Mouse (Mus musculus): ENCODE measurements around the gene Gsg1l. TPM values are rescaled to one million over a fixed set of nuclear protein-coding genes. Genes with fewer than 3 reads are reported as not detected.

Gsg1l gene
- total RNA-seq (2021): 10 to 100 TPM; 14.0 to 16.0 TPM
- long read RNA-seq, experiment 1, transcript Gsg1l-201 (7 exons, 3,923 nt): major isoform, 6 of 10 reads
- long read RNA-seq, experiment 1, partial matches to known transcripts: 0 of 10 reads
- long read RNA-seq, experiment 1, other reads (novel, unspliced or antisense): 4 of 10 reads
- long read RNA-seq, experiment 2, transcript Gsg1l-201 (7 exons, 3,923 nt): major isoform, 9 of 11 reads
- long read RNA-seq, experiment 2, partial matches to known transcripts: 0 of 11 reads
- long read RNA-seq, experiment 2, other reads (novel, unspliced or antisense): 2 of 11 reads

DNA sequence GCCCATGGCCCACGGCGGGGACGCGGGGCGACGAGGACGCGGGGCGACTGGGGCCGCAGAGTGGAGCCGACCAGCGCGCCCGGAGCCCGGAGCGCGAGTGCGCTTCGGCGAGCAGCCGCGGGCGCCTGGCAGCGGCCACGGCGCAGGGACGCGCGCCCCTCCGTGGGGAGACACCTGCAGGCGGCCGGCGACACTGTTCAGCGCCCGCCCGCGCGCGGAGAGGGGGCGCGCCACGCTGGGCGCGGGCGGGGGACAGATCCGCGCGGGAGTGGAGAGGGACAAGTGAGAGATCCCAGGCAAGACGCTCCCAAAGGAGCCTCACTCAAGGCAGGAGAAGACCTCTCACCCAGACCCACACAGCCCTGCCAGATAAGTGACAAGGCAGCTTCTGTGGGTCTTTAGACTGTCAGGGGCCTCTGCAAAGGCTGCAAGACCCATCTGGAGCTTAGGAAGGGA lies at the start of gene Gsg1l:
Gene Gsg1l (minus strand): TSS at position 126 of the 456 bp plus-strand sequence.
- DNase-seq (ENCODE audit: low spot score in 2 of 2): peak in 1 of 2 experiments; percentile 26
- peak within 1 kb of the TSS; percentile 86 for H3K27ac ChIP-seq
- H3K4me3 ChIP-seq: peak within 1 kb of the TSS; percentile 58
- TF ChIP-seq CTCF (conservative IDR thresholded peaks at IDR 0.05): peak; percentile 60

DNA sequence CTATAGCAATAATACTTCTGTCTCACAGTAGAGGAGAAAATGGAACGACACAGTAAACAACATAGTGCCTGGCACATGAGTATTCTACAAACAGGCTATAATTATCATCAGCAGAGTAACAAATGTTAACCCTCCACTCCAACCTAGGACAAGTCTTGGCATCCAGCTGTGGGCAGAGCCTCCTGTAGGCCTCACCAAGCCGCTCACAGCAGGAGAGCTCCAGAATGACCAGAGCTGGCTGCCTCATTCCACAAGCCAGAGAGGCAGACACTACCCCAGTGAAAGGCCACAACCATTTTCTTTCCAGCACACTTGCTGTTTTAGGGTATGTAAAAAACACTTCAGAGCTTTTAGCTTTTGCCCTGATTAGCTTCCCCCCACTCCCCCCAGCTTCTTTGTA lies 45.5 kb upstream of the Gsg1l start:
- no peak for TF ChIP-seq CTCF (conservative IDR thresholded peaks at IDR 0.05)
- DNase-seq (ENCODE audit: low spot score in 2 of 2): no peak
- Histone ChIP-seq H3K27ac (no peak overlapping the region), H3K4me3 (no peak overlapping the region)

DNA sequence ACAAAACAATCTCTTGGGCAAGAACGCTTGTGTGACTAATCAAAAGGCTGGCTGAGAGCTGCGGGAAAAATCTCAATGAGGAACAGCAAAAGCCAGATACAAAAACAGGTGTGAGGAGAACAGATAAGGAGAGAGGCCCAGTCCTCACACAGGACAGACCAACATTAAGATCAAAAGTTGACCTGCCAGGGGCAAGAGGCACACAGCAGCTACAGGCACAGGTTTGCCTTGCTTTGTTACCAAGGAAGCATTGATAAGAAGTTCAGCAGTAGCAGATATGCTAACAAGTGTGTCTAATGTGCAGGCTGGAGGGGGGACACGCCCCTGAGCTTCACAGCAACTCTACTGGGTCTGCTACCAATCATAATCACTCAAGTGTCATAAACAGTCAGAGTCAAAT lies 44.3 kb upstream of the Gsg1l start:
- DNase-seq (ENCODE audit: low spot score in 2 of 2): no peak
- no peak for TF ChIP-seq CTCF (conservative IDR thresholded peaks at IDR 0.05)
- H3K4me3 ChIP-seq: no peak overlapping the region
- H3K27ac ChIP-seq: no peak overlapping the region

DNA sequence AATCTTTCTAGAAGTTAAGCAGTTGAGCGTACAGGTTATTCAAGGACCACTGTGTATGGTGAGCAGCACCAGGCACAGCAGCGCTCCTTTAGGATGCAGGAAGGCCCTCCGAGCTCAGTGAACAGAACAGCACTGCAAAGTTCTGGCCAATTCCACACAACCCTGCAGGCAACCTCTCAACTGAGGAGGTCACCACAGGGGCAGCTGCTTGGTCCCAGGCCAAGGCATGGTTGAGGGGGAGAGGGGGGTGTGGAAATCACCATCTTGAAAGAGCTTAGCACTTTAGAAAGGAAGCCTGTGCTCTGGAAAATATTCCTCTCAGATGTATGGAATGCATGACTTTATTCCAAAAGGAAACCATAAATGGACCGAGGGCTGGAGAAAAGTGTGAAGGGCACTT lies 39.3 kb upstream of the Gsg1l start:
- H3K4me3 ChIP-seq: no peak overlapping the region
- no peak overlapping the region for H3K27ac ChIP-seq
- DNase-seq (ENCODE audit: low spot score in 2 of 2): no peak
- TF ChIP-seq CTCF (conservative IDR thresholded peaks at IDR 0.05): no peak

DNA sequence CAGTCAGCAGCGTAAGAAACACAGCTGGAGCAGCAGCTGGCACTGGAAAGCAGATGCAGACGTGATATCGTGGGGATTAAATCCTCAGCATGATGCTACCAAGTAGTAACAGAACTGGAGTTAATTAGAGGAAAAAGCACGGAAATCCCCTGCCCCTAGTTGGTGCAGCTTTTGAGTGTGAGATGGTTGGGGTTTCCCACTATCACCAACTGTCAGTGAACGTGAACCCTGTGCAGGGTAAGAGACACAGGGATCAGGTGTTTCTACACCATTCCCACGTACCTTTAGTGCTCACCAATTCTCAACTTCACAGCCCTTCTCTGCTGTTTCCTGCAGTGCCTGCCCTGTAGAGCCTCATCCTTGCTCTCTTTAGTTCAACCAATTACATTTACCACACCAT lies 37.6 kb upstream of the Gsg1l start:
- no peak for TF ChIP-seq CTCF (conservative IDR thresholded peaks at IDR 0.05)
- DNase-seq (ENCODE audit: low spot score in 2 of 2): no peak
- H3K4me3 ChIP-seq: no peak overlapping the region
- H3K27ac ChIP-seq: no peak overlapping the region

DNA sequence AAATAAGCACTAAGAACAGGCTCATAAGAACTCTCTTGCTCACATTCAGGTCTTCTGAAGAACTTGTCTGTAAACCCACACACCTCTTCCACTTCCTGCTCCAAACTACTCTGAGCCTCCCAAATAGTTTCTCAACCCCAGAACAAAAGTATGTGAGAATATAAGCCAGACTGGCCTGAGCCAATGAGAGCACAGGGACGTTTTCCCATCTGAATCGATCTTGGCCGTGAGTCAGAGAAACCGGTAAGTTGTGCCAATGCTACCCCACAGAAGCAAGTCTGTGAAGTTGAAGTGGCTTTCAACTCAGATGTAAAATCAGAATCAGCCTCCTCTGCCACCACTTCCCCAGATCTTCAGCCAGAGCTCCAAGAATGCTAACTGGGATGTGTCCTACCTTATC lies 31.1 kb upstream of the Gsg1l start:
- DNase-seq (ENCODE audit: low spot score in 2 of 2): peak in 1 of 2 experiments; percentile 26
- Histone ChIP-seq H3K27ac (peak overlapping the region; percentile 1; the same call in 1 of the 2 replicates), H3K4me3 (no peak overlapping the region)
- no peak for TF ChIP-seq CTCF (conservative IDR thresholded peaks at IDR 0.05)

DNA sequence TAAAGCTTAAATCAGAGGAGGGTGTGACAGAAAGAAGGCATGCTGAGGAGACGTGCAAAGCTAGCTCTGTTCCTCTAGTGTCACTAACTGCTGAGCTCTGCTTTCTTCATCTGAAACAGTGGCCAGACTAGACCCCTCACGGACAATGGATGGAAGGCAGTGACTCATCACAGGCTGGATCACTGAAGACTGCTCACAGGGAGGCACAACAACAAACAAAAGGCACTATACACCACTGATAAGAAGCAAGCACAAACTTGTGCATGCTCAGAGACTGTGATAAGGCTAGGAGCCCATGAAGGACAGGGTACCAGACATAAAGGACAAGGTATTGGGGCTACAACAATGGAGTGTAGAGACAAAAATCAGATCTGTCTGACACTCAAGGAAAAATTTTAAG lies 29.0 kb upstream of the Gsg1l start:
- Histone ChIP-seq H3K27ac (no peak overlapping the region), H3K4me3 (no peak overlapping the region)
- no peak for DNase-seq (ENCODE audit: low spot score in 2 of 2)
- no peak for TF ChIP-seq CTCF (conservative IDR thresholded peaks at IDR 0.05)

DNA sequence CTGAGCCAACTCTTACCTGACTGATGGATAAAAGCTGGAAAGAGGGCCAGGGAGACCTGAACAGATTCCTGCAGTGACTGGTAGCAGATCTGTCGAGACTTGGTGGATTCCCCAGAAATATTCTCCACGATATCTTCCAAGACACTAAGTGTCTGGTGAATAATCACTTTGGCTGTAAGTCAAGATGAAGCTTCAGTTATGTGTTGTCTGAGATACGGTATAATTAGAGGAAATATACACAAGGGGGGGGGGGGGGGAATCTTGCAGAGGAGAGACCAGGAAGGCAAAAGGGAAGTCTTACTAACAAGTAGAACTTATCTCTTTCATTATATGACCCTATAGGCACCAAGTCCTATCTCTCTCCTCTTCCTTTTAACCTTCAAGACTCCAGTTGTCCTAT lies 27.7 kb upstream of the Gsg1l start:
- H3K4me3 ChIP-seq: no peak overlapping the region
- no peak for DNase-seq (ENCODE audit: low spot score in 2 of 2)
- TF ChIP-seq CTCF (conservative IDR thresholded peaks at IDR 0.05): no peak
- H3K27ac ChIP-seq: no peak overlapping the region

DNA sequence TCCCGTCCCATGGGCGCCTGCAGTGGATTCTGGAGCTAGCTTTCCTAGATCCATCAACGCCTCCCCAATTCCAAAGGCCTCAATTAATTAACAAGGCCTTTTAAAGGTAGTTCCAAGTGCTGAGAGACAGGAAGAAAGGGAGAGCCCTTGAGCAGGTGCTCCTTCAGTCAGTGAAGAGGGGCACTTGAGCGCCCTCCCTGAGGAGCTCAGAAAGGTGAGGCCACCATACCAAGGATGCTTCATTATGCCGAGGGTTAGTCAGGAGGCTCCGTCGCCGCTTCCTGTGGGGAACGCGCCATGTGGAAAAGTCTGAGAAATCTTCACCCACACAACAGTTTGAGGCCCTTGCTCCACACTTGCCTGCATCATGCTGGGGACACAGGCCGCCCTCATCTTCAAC lies 18.2 kb upstream of the Gsg1l start:
- Histone ChIP-seq H3K27ac (no peak overlapping the region), H3K4me3 (no peak overlapping the region)
- DNase-seq (ENCODE audit: low spot score in 2 of 2): no peak
- TF ChIP-seq CTCF (conservative IDR thresholded peaks at IDR 0.05): no peak

DNA sequence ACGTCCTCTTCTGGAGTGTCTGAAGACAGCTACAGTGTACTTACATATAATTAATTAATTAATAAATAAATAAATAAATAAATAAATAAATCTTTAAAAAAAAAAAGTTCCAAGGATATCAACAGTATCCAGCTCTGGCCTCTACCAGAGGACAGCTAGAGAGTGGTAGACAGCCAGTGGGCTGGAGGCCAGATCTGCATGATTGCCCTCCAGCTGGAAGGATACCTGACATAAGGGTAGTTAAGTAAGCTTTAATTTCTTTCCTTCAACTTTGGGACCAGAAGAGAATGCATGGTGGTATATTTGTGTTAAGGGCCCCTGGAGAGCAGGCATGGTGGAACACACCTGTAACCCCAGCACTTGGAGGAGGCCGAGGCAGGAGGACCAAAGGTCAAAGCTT lies 17.6 kb upstream of the Gsg1l start:
- no peak for DNase-seq (ENCODE audit: low spot score in 2 of 2)
- Histone ChIP-seq H3K27ac (no peak overlapping the region), H3K4me3 (no peak overlapping the region)
- no peak for TF ChIP-seq CTCF (conservative IDR thresholded peaks at IDR 0.05)

DNA sequence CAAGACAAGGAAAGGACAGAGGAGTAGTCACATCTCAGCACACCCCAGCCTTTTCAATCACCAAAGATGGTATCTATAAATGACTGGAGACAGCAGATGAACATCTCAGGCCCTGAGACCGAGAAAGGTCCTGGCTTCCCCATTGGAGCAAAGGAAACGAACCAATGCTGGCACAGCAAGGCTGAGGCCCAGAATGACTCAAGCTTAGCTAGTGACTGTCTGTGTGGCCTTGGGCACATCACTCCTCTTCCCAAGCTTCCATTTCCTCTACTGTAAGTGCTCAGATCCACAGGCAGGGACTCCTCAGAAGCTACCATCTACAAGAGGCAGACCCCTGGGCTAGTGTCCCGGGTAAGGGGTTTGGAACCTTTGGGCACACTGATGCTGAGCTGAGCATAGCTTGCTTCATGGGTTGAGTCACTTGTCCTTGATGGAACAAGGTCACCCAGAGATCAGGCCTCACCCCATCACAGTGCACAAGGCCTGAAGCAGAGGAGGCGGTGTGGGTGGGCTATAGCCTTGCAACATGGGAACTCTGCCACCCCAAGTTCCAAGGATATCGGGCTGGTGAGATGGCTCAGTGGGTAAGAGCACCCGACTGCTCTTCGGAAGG lies 17.1 kb upstream of the Gsg1l start:
- DNase-seq (ENCODE audit: low spot score in 2 of 2): no peak
- Histone ChIP-seq H3K27ac (no peak overlapping the region), H3K4me3 (no peak overlapping the region)
- TF ChIP-seq CTCF (conservative IDR thresholded peaks at IDR 0.05): no peak

DNA sequence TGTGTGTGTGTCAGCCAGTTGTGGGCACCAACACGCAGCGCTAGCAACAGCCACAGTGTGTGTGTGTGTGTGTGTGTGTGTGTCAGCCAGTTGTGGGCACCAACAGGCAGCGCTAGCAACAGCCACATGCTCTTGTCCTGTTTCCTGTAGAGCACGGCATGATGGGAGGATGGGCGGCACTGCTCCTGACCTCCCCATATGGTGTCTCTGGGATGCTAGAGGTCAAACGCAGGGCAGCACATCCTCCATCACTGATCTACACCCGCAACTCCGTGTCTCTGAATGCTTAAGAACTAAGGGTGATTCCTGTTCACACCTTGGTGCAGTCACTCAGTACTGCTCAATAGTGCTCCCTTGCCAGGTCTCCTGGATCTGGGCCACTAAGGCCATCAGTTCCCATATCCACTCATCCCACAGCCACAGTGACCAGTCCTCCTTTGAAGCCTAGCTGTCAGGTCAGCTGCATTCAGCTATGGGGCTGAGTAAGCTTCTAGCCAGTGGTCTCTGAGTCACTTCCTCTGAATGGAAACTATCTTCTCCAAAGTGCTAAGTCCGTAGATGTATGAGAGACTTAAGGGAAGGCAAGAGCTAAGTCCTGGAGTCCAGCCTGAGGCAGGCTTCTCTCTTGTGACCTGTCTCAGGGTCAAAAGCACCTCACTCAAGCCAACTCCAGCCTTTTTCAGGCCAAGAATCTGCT lies 15.2 kb upstream of the Gsg1l start:
- no peak overlapping the region for H3K27ac ChIP-seq
- no peak for TF ChIP-seq CTCF (conservative IDR thresholded peaks at IDR 0.05)
- no peak for DNase-seq (ENCODE audit: low spot score in 2 of 2)
- no peak overlapping the region for H3K4me3 ChIP-seq

DNA sequence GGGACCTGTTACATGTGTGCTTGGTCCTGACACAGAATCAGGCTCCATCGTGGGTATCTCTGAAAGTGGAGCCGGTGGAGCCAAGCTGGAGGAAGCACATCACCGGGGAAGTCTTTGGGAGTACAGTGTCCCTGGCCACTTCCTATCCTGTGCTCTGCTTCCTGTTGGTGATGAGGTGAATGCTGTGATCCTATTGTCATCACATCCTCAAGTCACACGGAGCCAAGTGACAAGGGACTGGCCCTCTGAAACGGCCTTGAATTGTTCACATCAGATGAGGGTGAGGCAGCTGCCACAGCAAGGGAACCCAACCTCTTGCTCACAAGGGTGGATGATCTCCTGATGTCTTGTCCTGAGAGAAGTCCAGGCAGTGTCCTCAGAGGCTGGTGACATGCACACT lies 14.4 kb upstream of the Gsg1l start:
- H3K27ac ChIP-seq: no peak overlapping the region
- no peak overlapping the region for H3K4me3 ChIP-seq
- no peak for TF ChIP-seq CTCF (conservative IDR thresholded peaks at IDR 0.05)
- DNase-seq (ENCODE audit: low spot score in 2 of 2): no peak
